Mouse (Mus musculus) telencephalon, adult 2 months (tissue): Measurements from ENCODE around the gene Ccr1l1.

Experiments
- DNase-seq: peaks from one replicate; pipeline ENCODE4 v3.0.0-alpha.2; 2011; ENCODE audit warnings: low read depth, low spot score

The Ccr1l1 gene

DNA sequence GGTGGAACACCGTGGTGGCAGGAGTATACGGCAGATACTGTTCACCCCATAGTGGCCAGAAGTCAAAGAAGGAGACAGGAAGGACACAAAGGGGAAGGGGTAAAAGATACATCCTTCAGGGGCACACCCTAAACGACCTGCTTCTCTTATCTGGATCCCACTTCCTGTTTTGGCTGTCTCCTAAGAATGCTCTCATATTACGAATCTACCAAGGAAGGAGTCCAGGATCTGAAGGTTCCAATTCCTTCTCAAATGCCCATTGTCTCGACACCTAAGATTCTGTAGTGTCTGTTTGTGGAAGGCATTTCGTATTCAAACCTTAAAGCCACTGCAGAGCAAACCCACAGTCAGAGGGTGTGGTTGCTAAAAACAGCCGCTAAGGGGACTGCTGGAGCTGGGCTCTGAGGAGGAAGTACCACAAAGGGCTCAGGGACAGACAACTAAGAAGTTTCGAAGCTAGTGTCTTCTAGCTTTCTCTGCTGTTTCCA is 49.4 kb downstream of the Ccr1l1 start:
- DNase-seq = no peak

DNA sequence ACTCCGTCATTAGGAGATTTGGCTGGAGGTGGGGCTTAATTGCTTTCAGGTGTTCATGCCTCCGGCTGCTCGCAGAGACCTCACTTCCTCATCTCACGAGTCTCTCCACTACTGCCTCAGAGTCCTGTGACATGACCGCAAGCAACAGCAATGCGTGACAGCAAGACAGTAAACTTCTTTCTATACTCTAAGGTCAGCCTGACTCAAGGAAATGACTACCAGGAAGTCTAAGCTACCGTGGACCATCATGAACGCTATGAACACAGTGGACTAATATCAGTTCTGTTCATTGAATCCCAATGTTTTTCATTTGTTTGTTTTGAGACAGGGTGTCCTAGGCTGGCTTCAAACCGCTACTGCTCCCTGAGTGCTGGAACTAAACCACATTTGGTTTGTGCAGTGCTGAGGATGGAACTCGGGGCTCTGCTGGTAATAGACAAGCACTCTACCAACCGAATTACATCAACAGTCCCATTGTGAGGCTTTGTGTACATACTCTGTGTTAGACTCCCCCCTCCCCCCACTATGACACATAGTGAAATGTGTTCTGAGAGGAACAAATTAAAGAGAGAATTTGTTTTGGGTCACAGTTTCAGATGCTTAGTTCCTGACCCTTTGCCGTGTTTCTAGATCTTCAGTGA is 50.0 kb downstream of the Ccr1l1 start:
- no peak for DNase-seq

DNA sequence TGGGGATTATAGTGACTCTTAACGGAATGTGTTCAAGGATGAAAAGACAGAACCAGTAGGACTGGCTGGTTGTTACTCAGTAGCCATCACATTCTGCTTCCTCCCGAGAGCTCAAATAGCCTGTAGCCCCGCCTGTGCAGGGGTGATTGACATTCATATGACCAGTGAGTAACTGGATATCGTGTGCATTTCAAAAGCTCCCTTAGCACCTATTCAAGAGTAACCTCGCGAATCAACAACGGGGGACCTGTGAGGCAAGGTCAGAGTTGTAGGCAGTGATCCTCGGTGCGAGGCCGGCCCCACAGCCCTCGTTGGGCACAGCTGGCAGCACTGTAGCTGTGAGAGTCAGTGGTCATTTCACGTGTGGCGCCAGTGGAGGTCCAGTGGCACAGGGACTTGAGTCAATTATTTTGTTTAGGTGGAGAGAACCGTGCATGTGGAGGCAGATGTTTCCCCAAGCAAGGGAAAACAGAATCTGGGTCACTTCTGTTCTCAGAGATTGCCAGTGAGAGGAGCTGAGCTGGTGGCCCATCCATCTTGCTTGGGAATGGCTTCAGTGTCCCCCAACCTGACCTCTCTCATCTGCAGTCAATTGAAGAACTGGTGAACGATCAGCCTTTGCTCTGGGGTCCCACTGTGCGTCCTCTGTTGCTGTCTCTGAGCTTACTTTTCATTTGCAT is 50.8 kb downstream of the Ccr1l1 start:
- no peak for DNase-seq
